Mouse (Mus musculus) forebrain, embryonic 15.5 days (tissue): ENCODE data around the gene Agtrap. TPM values are rescaled to one million over a fixed set of nuclear protein-coding genes. Genes with fewer than 3 reads are reported as not detected.
"Not testable (repeated sequence)": the region's sequence is repeated elsewhere in the genome, so short reads cannot be mapped to it uniquely, and the experiment has no call there.

Source experiments
- ATAC-seq: fragments of 200-750 bp; cut with Nextera tagmentation; replicated peaks from 2 replicates; pipeline ENCODE4 v1.8.0; 2017; ENCODE audit warnings: mild to moderate bottlenecking, moderate TSS enrichment, moderate library complexity
- H3K27ac ChIP-seq: fragments of 300-500 bp; sonication (generic); replicated peaks from 2 replicates; pipeline ENCODE4 v1.5.1; 2015; ENCODE audit warnings: mild to moderate bottlenecking, inconsistent platforms
- H3K27me3 ChIP-seq: fragments of 300-500 bp; sonication (generic); 2 replicates; pipeline ENCODE4 v1.6.1; 2015; ENCODE audit warnings: inconsistent platforms
- H3K36me3 ChIP-seq: fragments of 300-500 bp; sonication (generic); 2 replicates; pipeline ENCODE4 v1.6.1; 2015; ENCODE audit warnings: mild to moderate bottlenecking, inconsistent platforms
- H3K4me1 ChIP-seq: fragments of 300-500 bp; sonication (generic); 2 replicates; pipeline ENCODE4 v1.6.1; 2015; ENCODE audit warnings: inconsistent platforms
- H3K4me2 ChIP-seq: fragments of 300-500 bp; sonication (generic); replicated peaks from 2 replicates; pipeline ENCODE4 v1.6.1; 2015; ENCODE audit warnings: mild to moderate bottlenecking, inconsistent platforms
- H3K4me3 ChIP-seq: fragments of 300-500 bp; sonication (generic); 2 replicates; pipeline ENCODE4 v1.5.1; 2015; ENCODE audit warnings: mild to moderate bottlenecking, inconsistent platforms
- H3K9ac ChIP-seq: fragments of 300-500 bp; sonication (generic); replicated peaks from 2 replicates; pipeline ENCODE4 v1.6.1; 2015; ENCODE audit warnings: mild to moderate bottlenecking, inconsistent platforms
- H3K9me3 ChIP-seq: fragments of 300-500 bp; sonication (generic); 2 replicates; pipeline ENCODE4 v1.6.1; 2016; ENCODE audit warnings: inconsistent platforms
- WGBS: fragments of 180-500 bp; shearing (Covaris S2); methylation state at CpG from one replicate; pipeline ENCODE4 v1.1.7; 2015; ENCODE audit warnings: mixed read lengths; 5-methylcytosine and 5-hydroxymethylcytosine counted together
- polyA plus RNA-seq: library from polyadenylated mRNA; unstranded; fragments of >200 nt; fragmentation: Nextera tagmentation; extraction: Ambion mirVana; gene quantifications from 2 replicates; pipeline ENCODE4 v1.2.1, GENCODE M21; 2015

Agtrap gene
- polyA plus RNA-seq, 1 experiment from 2014 or later, result 5.6 TPM

DNA sequence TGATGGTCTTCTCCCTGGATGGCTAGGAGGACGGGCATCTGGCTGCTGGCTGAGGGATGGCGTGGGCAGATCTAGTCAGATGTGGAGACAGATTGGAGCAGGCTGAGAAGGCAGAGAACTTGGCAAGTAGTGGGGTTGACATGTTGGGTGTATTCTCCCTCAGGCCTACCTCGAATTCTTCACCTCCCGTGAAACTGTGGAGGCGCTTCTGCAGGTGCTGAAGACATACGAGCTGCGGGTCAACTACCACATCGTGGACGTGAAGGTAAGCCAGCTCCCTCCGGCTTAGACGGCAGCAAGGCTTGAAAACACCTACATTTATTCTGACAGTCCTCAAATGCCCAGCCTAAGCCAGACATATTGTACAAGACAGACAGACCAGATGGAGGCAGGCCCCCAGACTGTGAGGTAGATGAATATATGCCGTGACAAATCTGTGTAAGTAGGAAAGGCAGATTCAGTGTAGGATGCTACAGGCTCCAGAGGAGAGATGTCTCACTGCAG, 34.4 kb downstream of the Agtrap start:
- WGBS, result 86% methylated on average over 12 of the region's 12 CpGs
- H3K9ac ChIP-seq, result no peak overlapping the region
- 0 out of 2 replicates have a peak, but pooled peaks cover 1% of the 10 kb centered on the region for H3K4me1 ChIP-seq
- H3K9me3 ChIP-seq, result no peaks in the 10 kb centered on the region
- no peaks in the 10 kb centered on the region for H3K27me3 ChIP-seq
- peaks cover 82% of the 10 kb centered on the region for H3K36me3 ChIP-seq
- H3K27ac ChIP-seq, result peak overlapping the region; percentile 68
- H3K4me2 ChIP-seq, result no peak overlapping the region
- ATAC-seq, result no peak
- H3K4me3 ChIP-seq, result no peak overlapping the region

DNA sequence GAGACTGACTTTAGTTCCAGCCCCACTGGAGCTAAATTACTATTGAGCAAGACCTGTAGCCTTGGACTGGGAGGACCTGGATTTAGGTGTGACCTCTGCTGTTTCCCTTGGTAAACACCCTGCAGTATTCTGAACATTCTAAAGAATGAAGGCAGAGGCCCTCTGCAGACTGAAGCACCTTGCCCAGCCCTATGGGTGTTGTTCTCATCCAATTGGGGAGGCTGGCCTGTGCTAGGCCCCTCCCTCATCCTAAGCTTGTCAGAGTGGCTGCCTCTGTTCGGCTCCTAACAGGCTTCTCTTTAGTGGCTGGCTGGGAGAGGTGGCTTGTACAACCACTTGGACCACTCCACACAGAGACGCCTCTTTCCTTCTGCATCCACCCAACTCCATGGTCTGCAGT, 34.9 kb downstream of the Agtrap start:
- WGBS, result 47% methylated on average over 2 of the region's 2 CpGs
- H3K27ac ChIP-seq, result peak overlapping the region; percentile 68; the same call in 1 of the 2 replicates

DNA sequence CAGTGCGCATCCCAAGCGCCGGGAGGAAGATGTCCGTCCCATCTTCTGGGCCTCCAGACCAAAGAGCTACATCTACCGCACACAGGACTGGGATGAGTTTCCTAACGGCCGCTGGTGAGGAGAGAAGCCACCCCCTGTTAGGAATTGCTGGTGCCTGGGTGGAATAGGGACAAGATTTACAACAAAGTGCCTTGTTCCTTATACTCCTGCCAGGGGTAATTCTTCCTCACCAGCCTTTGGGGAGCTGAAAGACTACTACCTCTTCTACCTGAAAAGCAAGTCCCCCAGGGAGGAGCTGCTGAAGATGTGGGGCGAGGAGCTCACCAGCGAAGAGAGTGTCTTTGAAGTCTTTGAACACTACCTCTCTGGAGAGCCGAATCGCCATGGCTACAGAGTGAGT, 35.9 kb downstream of the Agtrap start:
- Histone ChIP-seq H3K4me1 (no peaks in the 10 kb centered on the region), H3K9ac (no peak overlapping the region), H3K4me3 (no peak overlapping the region), H3K9me3 (no peaks in the 10 kb centered on the region), H3K27me3 (no peaks in the 10 kb centered on the region), H3K27ac (no peak overlapping the region), H3K36me3 (peaks cover 74% of the 10 kb centered on the region), H3K4me2 (no peak overlapping the region)
- 85% methylated on average over 11 of the region's 11 CpGs for WGBS
- no peak for ATAC-seq

More for the DNA sequence above, 34.9 kb downstream of the Agtrap start:
- H3K4me1 ChIP-seq, result no peaks in the 10 kb centered on the region
- ATAC-seq, result no peak
- no peaks in the 10 kb centered on the region for H3K27me3 ChIP-seq
- H3K36me3 ChIP-seq, result peaks cover 83% of the 10 kb centered on the region
- no peaks in the 10 kb centered on the region for H3K9me3 ChIP-seq
- H3K4me2 ChIP-seq, result no peak overlapping the region
- no peak overlapping the region for H3K9ac ChIP-seq
- H3K4me3 ChIP-seq, result no peak overlapping the region

DNA sequence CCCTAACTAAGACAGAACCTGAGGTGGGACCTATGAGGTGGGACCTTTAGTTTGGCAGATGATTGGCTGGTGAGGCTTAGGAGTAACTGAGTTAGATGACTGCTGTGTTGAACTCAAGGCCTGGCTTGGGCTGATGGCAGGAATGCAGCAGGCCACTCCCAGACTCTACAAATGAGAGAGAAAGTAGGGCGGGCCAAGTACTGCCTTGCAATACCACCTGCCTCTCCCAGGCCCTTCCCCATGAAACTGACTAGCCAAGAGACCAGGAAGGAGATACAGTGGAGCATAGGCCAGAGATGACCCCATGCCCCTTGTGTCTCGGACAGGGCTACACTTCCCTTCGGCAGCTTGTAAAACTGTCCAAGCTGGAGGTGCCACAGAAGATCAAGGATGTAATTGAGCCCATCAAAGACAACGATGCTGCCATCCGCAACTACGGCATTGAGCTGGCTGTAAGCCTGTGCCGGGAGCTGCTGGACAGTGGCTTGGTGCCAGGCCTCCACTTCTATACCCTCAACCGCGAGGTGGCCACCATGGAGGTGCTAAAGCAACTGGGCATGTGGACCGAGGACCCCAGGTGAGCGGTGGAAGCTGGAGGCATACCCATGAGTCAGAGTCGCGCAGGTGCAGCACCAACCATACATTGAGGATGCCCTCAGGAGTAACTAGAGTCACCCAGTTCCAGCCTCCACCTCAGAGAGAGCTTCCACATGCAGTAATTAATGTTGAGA, 36.6 kb downstream of the Agtrap start:
- H3K9me3 ChIP-seq, result no peaks in the 10 kb centered on the region
- 95% methylated on average over 13 of the region's 13 CpGs for WGBS
- H3K36me3 ChIP-seq, result peaks cover 73% of the 10 kb centered on the region
- no peak overlapping the region for H3K4me3 ChIP-seq
- H3K27ac ChIP-seq, result no peak overlapping the region
- no peaks in the 10 kb centered on the region for H3K27me3 ChIP-seq
- H3K9ac ChIP-seq, result no peak overlapping the region
- H3K4me1 ChIP-seq, result no peaks in the 10 kb centered on the region
- no peak for ATAC-seq
- no peak overlapping the region for H3K4me2 ChIP-seq

DNA sequence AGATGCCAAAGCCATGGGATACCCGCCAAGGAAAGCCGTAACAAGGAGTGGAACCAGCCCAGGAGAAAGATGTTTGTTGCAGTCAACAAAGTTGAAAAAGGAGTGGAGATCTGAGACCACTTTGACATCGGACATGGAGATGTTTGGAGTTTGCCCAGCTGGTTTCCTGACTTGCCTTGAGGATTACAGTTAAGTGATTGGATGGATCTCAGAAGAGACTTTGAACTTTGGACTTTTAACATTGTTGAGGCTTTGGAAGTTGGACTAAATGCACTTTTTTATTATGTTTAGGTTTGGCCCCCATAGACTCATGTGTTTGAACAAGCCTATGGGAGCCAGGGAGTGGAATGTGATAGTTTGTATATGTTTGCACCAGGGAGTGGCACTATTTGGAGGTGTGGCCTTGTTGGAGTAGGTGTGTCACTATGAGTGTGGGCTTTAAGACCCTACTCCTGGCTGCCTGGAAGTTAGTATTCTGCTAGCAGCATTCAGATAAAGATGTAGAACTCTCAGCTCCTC, 37.4 kb downstream of the Agtrap start:
- H3K27me3 ChIP-seq, H3K9ac ChIP-seq, H3K27ac ChIP-seq, H3K4me1 ChIP-seq, H3K4me2 ChIP-seq, H3K4me3 ChIP-seq, H3K9me3 ChIP-seq, ATAC-seq: not testable (repeated sequence)
- WGBS, result 91% methylated on average over 3 of the region's 3 CpGs
- H3K36me3 ChIP-seq, result peaks cover 68% of the 10 kb centered on the region

DNA sequence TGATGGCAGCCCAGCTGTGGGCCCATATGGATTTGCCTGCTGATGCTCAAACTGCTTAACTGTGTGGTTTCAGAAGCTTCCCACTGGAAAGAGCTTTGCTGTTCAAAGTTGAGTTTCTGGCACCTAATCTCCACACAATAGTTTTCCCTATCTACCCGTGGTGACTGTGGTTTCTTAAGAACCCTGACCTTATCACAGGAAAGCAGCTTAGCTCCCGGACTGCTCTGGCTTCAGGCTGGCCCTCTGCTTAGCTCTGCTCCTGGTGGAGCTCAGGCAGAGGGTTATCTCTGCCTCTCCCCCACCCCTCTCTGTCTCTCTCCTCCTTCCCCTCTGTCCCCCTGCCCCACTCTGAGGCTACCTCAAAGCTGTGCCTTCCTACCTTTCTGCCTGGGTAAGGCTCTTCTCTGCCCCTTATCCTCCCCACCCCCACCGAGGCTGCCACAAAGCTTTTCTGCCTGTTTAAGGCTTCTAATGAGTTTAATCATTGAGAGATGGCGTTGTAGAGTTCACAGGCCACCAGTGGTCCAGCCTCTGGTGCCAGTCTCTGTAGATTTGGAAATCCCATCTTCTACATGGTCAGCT, 41.3 kb downstream of the Agtrap start:
- no peak for ATAC-seq
- Histone ChIP-seq H3K27me3 (no peaks in the 10 kb centered on the region), H3K9me3 (no peaks in the 10 kb centered on the region), H3K9ac (no peak overlapping the region), H3K4me3 (no peak overlapping the region), H3K4me2 (no peak overlapping the region), H3K4me1 (peaks cover 17% of the 10 kb centered on the region), H3K36me3 (peaks cover 47% of the 10 kb centered on the region), H3K27ac (no peak overlapping the region)
- WGBS, result 39% methylated on average over 4 of the region's 4 CpGs

DNA sequence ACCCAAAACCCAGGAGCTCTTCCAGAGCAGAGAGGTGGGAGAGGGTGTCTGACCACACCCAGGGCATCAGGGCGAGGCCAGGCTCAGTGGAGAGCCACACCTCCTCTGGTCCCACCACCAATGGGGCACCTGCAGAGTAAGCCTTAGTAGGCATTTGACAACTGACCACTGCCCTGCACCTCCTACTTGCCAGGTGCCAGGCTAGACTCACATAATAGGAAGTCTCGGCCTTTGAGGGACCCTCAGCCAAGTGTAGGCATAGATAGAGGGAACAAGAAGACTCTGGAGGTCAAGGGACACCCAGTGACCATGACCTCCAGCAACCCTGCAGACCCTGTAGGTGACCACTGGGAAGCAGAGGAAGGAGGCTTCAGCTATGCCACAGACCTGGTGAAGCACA, 43.7 kb downstream of the Agtrap start:
- Histone ChIP-seq H3K9ac (no peak overlapping the region), H3K27ac (no peak overlapping the region), H3K4me2 (no peak overlapping the region), H3K36me3 (peaks cover 27% of the 10 kb centered on the region), H3K9me3 (no peaks in the 10 kb centered on the region), H3K4me3 (no peak overlapping the region), H3K4me1 (peaks cover 42% of the 10 kb centered on the region), H3K27me3 (no peaks in the 10 kb centered on the region)
- 88% methylated on average over 2 of the region's 2 CpGs for WGBS
- ATAC-seq, result no peak

DNA sequence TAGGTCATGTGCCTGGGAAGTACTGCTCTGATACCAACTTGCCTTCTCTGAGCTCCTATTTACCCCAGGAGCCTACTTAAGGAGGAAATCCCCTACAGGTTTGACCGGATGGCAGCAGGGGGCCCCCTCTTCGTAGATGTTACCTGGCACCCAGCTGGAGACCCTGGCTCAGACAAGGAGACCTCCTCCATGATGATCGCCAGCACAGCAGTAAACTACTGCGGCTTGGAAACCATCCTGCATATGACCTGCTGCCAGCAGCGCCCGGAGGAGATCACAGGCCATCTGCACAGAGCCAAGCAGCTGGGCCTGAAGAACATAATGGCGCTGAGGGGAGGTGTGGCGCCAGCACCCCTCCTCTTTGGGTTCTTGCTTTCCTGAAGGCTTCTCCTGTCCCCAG, 44.5 kb downstream of the Agtrap start:
- H3K27me3 ChIP-seq, H3K4me3 ChIP-seq, H3K4me2 ChIP-seq, H3K9ac ChIP-seq, H3K9me3 ChIP-seq, ATAC-seq, H3K27ac ChIP-seq: not testable (repeated sequence)
- peaks cover 19% of the 10 kb centered on the region for H3K36me3 ChIP-seq
- WGBS, result 83% methylated on average over 8 of the region's 8 CpGs
- peaks cover 42% of the 10 kb centered on the region for H3K4me1 ChIP-seq

DNA sequence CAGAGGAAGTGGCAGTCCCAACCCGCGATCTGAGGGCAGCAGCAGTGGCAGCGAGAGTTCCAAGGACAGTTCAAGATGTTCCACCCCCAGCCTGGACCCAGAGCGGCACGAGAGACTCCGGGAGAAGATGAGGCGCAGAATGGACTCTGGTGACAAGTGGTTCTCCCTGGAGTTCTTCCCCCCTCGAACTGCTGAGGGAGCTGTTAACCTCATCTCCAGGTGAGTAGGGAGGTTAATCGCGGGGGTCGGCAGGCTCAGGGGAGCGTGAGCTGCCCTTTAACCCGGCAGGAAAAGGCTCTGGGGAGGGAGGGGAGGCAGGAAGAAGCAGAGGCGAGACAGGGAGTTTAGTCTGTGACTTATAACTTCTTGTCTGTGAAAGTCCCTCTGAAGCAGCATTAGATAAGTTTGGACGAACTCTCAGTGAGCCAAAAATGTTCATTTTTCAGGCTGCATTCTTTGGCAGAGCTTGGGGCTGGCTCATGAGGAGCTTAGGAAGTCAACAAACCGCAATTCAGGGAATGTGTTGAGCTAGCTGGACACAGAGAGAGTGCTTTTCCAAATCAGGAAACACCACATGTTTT, 46.1 kb downstream of the Agtrap start:
- H3K36me3 ChIP-seq, result peaks cover 16% of the 10 kb centered on the region
- H3K9ac ChIP-seq, result peak overlapping the region; percentile 34
- WGBS, result 4% methylated on average over 16 of the region's 16 CpGs
- H3K4me2 ChIP-seq, result peak overlapping the region; percentile 67
- H3K27me3 ChIP-seq, result no peaks in the 10 kb centered on the region
- peak overlapping the region; percentile 34 for H3K4me3 ChIP-seq
- no peak for ATAC-seq
- no peaks in the 10 kb centered on the region for H3K9me3 ChIP-seq
- peaks cover 52% of the 10 kb centered on the region for H3K4me1 ChIP-seq
- peak overlapping the region; percentile 28 for H3K27ac ChIP-seq

DNA sequence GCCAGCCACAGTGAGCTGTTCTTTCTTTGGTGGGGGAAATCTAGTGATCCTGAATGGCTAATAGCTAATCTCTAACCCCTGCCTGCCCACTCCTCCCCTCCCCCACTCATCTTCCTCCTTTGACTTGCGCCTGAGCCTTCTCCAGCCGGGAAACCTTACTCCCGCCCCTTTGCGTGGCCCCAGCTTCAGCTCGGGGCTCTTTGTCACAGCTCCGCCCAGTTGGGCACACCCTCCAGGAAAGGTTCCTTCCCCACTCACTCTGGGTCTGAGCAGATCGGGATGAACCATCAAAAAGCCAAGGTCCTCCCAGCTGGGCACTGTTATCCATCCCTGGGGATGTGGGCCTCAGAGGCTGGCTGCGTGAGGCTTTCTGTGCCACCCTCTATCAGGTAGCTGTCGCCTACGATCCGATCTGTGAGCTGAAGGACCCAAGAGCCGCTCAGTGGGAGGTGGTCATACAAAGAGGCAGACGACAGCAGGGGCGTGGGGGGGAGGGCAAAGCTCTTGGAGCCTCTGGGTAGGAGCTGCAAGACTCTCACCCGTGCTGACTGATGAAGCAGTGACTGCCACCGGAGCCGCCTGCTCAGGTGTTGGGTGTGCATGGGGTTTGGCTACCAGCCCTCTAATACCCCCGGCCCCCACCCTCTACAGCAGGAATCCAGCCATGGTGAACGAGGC, 46.8 kb downstream of the Agtrap start:
- Histone ChIP-seq H3K27ac (peak overlapping the region; percentile 28), H3K4me2 (peak overlapping the region; percentile 67), H3K27me3 (no peaks in the 10 kb centered on the region), H3K4me3 (peak overlapping the region; percentile 34), H3K9ac (peak overlapping the region; percentile 34), H3K9me3 (no peaks in the 10 kb centered on the region), H3K36me3 (peaks cover 21% of the 10 kb centered on the region), H3K4me1 (peaks cover 52% of the 10 kb centered on the region)
- ATAC-seq, result 0 out of 2 replicates have a peak, but pooled peaks have one; percentile 0
- WGBS, result under 1% methylated on average over 19 of the region's 19 CpGs

DNA sequence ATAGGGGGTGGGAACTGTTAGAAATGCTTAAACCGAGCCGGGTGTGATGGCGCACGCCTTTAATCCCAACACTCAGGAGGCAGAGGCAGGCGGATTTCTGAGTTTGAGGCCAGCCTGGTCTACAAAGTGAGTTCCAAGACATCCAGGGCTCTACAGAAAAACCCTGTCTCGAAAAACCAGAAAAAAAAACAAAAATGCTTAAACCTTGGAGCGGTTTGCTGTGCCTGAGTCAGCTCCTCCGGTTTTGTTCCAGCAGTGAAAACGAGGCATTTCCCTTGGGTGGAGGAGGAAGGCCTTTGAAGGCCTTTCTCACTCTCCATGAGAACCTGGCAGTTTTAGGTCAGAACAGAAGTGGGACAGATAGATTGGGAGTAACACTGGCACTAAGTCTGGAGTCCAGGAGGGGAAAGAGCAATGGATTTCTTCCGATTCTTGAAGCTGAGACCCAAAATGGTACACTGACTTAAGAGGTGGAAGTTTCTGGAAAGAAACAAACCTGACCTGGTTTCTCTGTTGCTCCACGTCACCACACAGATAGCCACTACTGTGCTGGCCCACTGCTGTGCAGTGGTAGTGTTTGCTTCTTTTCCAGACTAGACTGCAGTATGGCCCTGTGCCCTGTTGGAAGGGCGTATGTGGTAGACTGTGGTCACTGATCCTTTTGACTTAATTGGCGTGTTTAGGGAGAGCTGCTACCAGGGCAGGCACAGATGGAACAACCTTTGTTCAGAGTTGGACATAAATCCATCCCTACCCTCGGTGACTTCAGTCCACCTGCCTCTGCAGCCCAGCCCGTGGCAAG, 47.6 kb downstream of the Agtrap start:
- peak overlapping the region; percentile 85 for H3K27ac ChIP-seq
- H3K27me3 ChIP-seq, result no peaks in the 10 kb centered on the region
- H3K36me3 ChIP-seq, result peaks cover 19% of the 10 kb centered on the region
- WGBS, result 62% methylated on average over 15 of the region's 15 CpGs
- peak overlapping the region; percentile 67 for H3K4me2 ChIP-seq
- no peak for ATAC-seq
- peaks cover 52% of the 10 kb centered on the region for H3K4me1 ChIP-seq
- no peaks in the 10 kb centered on the region for H3K9me3 ChIP-seq
- H3K9ac ChIP-seq, result peak overlapping the region; percentile 34; the same call in 1 of the 2 replicates
- H3K4me3 ChIP-seq, result peak overlapping the region; percentile 57
